Comparison of ENCODE assay signal across 8 mouse cellular contexts in genomic region chr11:51650261-51650660, GRCm38 (mm10). TPM values are rescaled to one million over a fixed set of nuclear protein-coding genes. Genes with fewer than 3 reads are reported as not detected.
DNase-seq lines count a peak whose midpoint lies in the region; ATAC-seq and TF ChIP-seq lines count a peak whose summit lies in the region.

No protein-coding gene starts in this region.

- H3K4me3 ChIP-seq in CH12.LX (replicated peaks in 1 of 3; ENCODE audit: low read depth in 2 of 3, low read length in 2 of 3, poor library complexity in 1 of 3), result peak overlapping the region; percentile 80 to 99 (median 80)
- H3K4me3 ChIP-seq in embryonic fibroblast, embryonic 13.5 days (ENCODE audit: insufficient read depth, low read length), result peak overlapping the region; percentile 59
- H3K4me3 ChIP-seq in limb, embryonic 11.5 days (ENCODE audit: low read depth, low read length), result peak overlapping the region; percentile 70
- H3K4me3 ChIP-seq in midbrain, postnatal 0 days (ENCODE audit: low read depth, low read length), result peak overlapping the region; percentile 65

- H3K9me3 ChIP-seq in CH12.LX (replicated peaks; ENCODE audit: low read length), result peaks cover 8% of the 10 kb centered on the region
- H3K9me3 ChIP-seq in limb, embryonic 11.5 days (ENCODE audit: control insufficient read depth, low read length), result no peaks in the 10 kb centered on the region
- no peaks in the 10 kb centered on the region for H3K9me3 ChIP-seq in midbrain, postnatal 0 days (ENCODE audit: low read length)

- H3K4me2 ChIP-seq in CH12.LX (ENCODE audit: insufficient read depth, low read depth, poor library complexity, severe bottlenecking), result peak overlapping the region; percentile 41
- H3K4me2 ChIP-seq in limb, embryonic 11.5 days (ENCODE audit: low read depth, severe bottlenecking), result peak overlapping the region; percentile 96
- peak overlapping the region; percentile 69 for H3K4me2 ChIP-seq in midbrain, postnatal 0 days (ENCODE audit: low read depth, low read length, poor library complexity, severe bottlenecking)

- peaks cover 31 to 48% of the 10 kb centered on the region in 2 experiments for H3K4me1 ChIP-seq in CH12.LX (ENCODE audit: control insufficient read depth in 1 of 2, insufficient read depth in 2 of 2)
- 0 out of 2 replicates have a peak, but pooled peaks cover 2% of the 10 kb centered on the region for H3K4me1 ChIP-seq in embryonic fibroblast, embryonic 13.5 days (ENCODE audit: control insufficient read depth, insufficient read depth, low read length)
- peaks cover 38% of the 10 kb centered on the region for H3K4me1 ChIP-seq in limb, embryonic 11.5 days (ENCODE audit: control insufficient read depth, insufficient read depth, low read length)
- peaks cover 6% of the 10 kb centered on the region; the same call in 1 of the 2 replicates for H3K4me1 ChIP-seq in midbrain, postnatal 0 days (ENCODE audit: insufficient read depth, low read length)

- peak overlapping the region; percentile 61 for H3K9ac ChIP-seq in CH12.LX (ENCODE audit: insufficient read depth, low read depth)
- H3K9ac ChIP-seq in limb, embryonic 11.5 days (ENCODE audit: low read length), result peak overlapping the region; percentile 79
- H3K9ac ChIP-seq in midbrain, postnatal 0 days (replicated peaks; ENCODE audit: low read length, poor library complexity, severe bottlenecking), result peak overlapping the region; percentile 61

- H3K36me3 ChIP-seq in CH12.LX (replicated peaks in 1 of 2; ENCODE audit: control insufficient read depth in 1 of 2, insufficient read depth in 1 of 2, low read length in 1 of 2), result peaks cover 4 to 31% of the 10 kb centered on the region in 2 experiments
- H3K36me3 ChIP-seq in limb, embryonic 11.5 days (ENCODE audit: control insufficient read depth, insufficient read depth, low read length), result no peaks in the 10 kb centered on the region
- H3K36me3 ChIP-seq in midbrain, postnatal 0 days (ENCODE audit: insufficient read depth, low read length), result no peaks in the 10 kb centered on the region

- 0 out of 2 replicates have a peak, but pooled peaks have one; percentile 20 for ATAC-seq in limb, embryonic 11.5 days (ENCODE audit: insufficient number of reproducible peaks, low FRiP score, low TSS enrichment, low read depth)
- ATAC-seq in midbrain, postnatal 0 days (ENCODE audit: low FRiP score), result peak; percentile 31

- dilution Hi-C loops in CH12.LX (cut with MboI; ENCODE audit: extremely low pct_ligation_motif_present, extremely low pct_unique_long_range_greater_than_20kb, low sequenced_read_pairs), result no loop called here

- no peak for TF ChIP-seq RAD21 in CH12.LX (IDR thresholded peaks at IDR 0.05; ENCODE audit: low read depth, low read length)

- DNase-seq in gastrocnemius, postnatal 10 days, result peak; percentile 39
- no peak for DNase-seq in gastrocnemius, adult 8-10 months (ENCODE audit: low spot score in 2 of 2)
- DNase-seq in CH12.LX (ENCODE audit: extremely low read depth), result no peak
- no peak for DNase-seq in limb, embryonic 11.5 days (ENCODE audit: low spot score)
- no peak for DNase-seq in midbrain, postnatal 0 days (ENCODE audit: low spot score)
- no peak for DNase-seq in urinary bladder, adult 18-20 months (ENCODE audit: low spot score in 2 of 2)
- no peak for DNase-seq in left cerebral cortex, postnatal 4 days

- no peak for TF ChIP-seq CTCF in CH12.LX (conservative IDR thresholded peaks at IDR 0.05 in 1 of 2, IDR thresholded peaks at IDR 0.05 in 1 of 2; ENCODE audit: low read depth in 2 of 2, low read length in 2 of 2)
- TF ChIP-seq CTCF in embryonic fibroblast, embryonic 13.5 days (IDR thresholded peaks at IDR 0.05; ENCODE audit: borderline replicate concordance, insufficient read depth, low read length), result no peak
- TF ChIP-seq CTCF in midbrain, postnatal 0 days (IDR thresholded peaks at IDR 0.05), result no peak

- WGBS in limb, embryonic 11.5 days, result 0% methylated on average over 30 of the region's 30 CpGs
- WGBS in midbrain, postnatal 0 days, result under 1% methylated on average over 22 of the region's 30 CpGs

- no peak for TF ChIP-seq POLR2A in CH12.LX (IDR thresholded peaks at IDR 0.05; ENCODE audit: low read depth, low read length)
- TF ChIP-seq POLR2A in embryonic fibroblast, embryonic 13.5 days (IDR thresholded peaks at IDR 0.05; ENCODE audit: low read depth, low read length), result no peak

- in situ Hi-C loops in CH12.LX (cut with MboI; ENCODE audit: low pct_ligation_motif_present, low pct_unique_long_range_greater_than_20kb, low sequenced_read_pairs), result no loop called here

- no peak for TF ChIP-seq EP300 in CH12.LX (IDR thresholded peaks at IDR 0.05; ENCODE audit: low read length)

- peaks cover 6% of the 10 kb centered on the region; the same call in 1 of the 2 replicates for H3K79me2 ChIP-seq in CH12.LX (replicated peaks; ENCODE audit: control insufficient read depth, extremely low read depth, insufficient read depth, poor library complexity, severe bottlenecking)

- intact Hi-C loops in left cerebral cortex, postnatal 4 days (cut with DNase I), result loop anchor here (5.0 kb wide), 1 partner anchor 37 kb away; the partner anchor contains the start of gene 0610009B22Rik

- H3K27me3 ChIP-seq in CH12.LX (replicated peaks), result no peaks in the 10 kb centered on the region
- H3K27me3 ChIP-seq in limb, embryonic 11.5 days (ENCODE audit: control insufficient read depth, insufficient read depth, low read length), result no peaks in the 10 kb centered on the region
- H3K27me3 ChIP-seq in midbrain, postnatal 0 days (ENCODE audit: insufficient read depth, low read length), result no peaks in the 10 kb centered on the region; the same call in 1 of the 2 replicates

- peak overlapping the region; percentile 12; the same call in 1 of the 2 replicates for H3K27ac ChIP-seq in CH12.LX (ENCODE audit: insufficient read depth, low read depth)
- H3K27ac ChIP-seq in embryonic fibroblast, embryonic 13.5 days (ENCODE audit: insufficient read depth, low read length), result no peak overlapping the region
- 0 out of 2 replicates have a peak overlapping the region, but pooled peaks have one; percentile 21 for H3K27ac ChIP-seq in limb, embryonic 11.5 days (replicated peaks; ENCODE audit: low read depth, low read length)
- peak overlapping the region; percentile 1; the same call in 1 of the 2 replicates for H3K27ac ChIP-seq in midbrain, postnatal 0 days (ENCODE audit: low read depth, low read length)

RNA-seq across cellular contexts. Expression of gene N4bp3, which starts 0.4 kb away (rescaled TPM):
- total RNA-seq in gastrocnemius, postnatal 10 days (2021), result 10 to 100 TPM; 12.2 to 15.7 TPM
- 1 to 10 TPM; 2.0 to 3.1 (median 2.5) TPM for total RNA-seq in gastrocnemius, adult 8-10 months (2022)
- total RNA-seq in CH12.LX (2012; rRNA removed), result 19.7 and 21.2 TPM in 2 replicates
- total RNA-seq in CH12.LX (2014; rRNA removed), result 17.8 and 19.1 TPM in 2 replicates
- polyA plus RNA-seq in CH12.LX (2012; ENCODE audit: insufficient read length, low read depth), result 22.1 and 25.4 TPM in 2 replicates
- 0.35 and 1.8 TPM in 2 replicates for polyA plus RNA-seq in embryonic fibroblast, embryonic 13.5 days (2011; ENCODE audit: insufficient read length, low read depth, missing spikeins)
- polyA plus RNA-seq in limb, embryonic 11.5 days (2014; fragmentation: Nextera tagmentation; extraction: Ambion mirVana), result 14.3 and 18.2 TPM in 2 replicates
- 36.7 and 41.2 TPM in 2 replicates for total RNA-seq in midbrain, postnatal 0 days (2014; rRNA removed)
- polyA plus RNA-seq in midbrain, postnatal 0 days (2015; fragmentation: Nextera tagmentation; extraction: Ambion mirVana), result 24.7 and 26.8 TPM in 2 replicates
- 10 to 100 TPM; 15.1 to 16.0 TPM for total RNA-seq in left cerebral cortex, postnatal 4 days (2021)

RNA-seq across cellular contexts. Expression of gene D930048N14Rik, which starts 0.5 kb away (rescaled TPM):
- 1 to 10 TPM in 1 of 2 experiments, under 1 TPM in 1; 0.52 to 1.1 TPM for total RNA-seq in gastrocnemius, postnatal 10 days (2021)
- under 1 TPM in 3 of 4 experiments, not detected in 1; 0.15 to 0.19 (median 0.19) TPM for total RNA-seq in gastrocnemius, adult 8-10 months (2022)
- total RNA-seq in CH12.LX (2012; rRNA removed) (1.3 and 1.5 TPM in 2 replicates), CH12.LX (2014; rRNA removed) (0.32 and 0.38 TPM in 2 replicates)
- polyA plus RNA-seq in CH12.LX (2012; ENCODE audit: insufficient read length, low read depth), result 0.78 and 0.81 TPM in 2 replicates
- polyA plus RNA-seq in embryonic fibroblast, embryonic 13.5 days (2011; ENCODE audit: insufficient read length, low read depth, missing spikeins), result 0.30 and 0.52 TPM in 2 replicates
- 2.4 and 2.5 TPM in 2 replicates for polyA plus RNA-seq in limb, embryonic 11.5 days (2014; fragmentation: Nextera tagmentation; extraction: Ambion mirVana)
- total RNA-seq in midbrain, postnatal 0 days (2014; rRNA removed), result 1.0 and 1.4 TPM in 2 replicates
- 1.2 and 1.3 TPM in 2 replicates for polyA plus RNA-seq in midbrain, postnatal 0 days (2015; fragmentation: Nextera tagmentation; extraction: Ambion mirVana)
- 1 to 10 TPM; 1.1 to 1.2 TPM for total RNA-seq in left cerebral cortex, postnatal 4 days (2021)

RNA-seq across cellular contexts. Expression of gene Rmnd5b, which starts 14.6 kb away (rescaled TPM):
- total RNA-seq in gastrocnemius, postnatal 10 days (2021), result 10 to 100 TPM; 16.2 to 17.9 TPM
- 10 to 100 TPM; 10.5 to 13.0 (median 12.3) TPM for total RNA-seq in gastrocnemius, adult 8-10 months (2022)
- total RNA-seq in CH12.LX (2012; rRNA removed), result 46.6 and 46.7 TPM in 2 replicates
- total RNA-seq in CH12.LX (2014; rRNA removed), result 39.0 and 41.1 TPM in 2 replicates
- 59.5 and 60.2 TPM in 2 replicates for polyA plus RNA-seq in CH12.LX (2012; ENCODE audit: insufficient read length, low read depth)
- polyA plus RNA-seq in embryonic fibroblast, embryonic 13.5 days (2011; ENCODE audit: insufficient read length, low read depth, missing spikeins), result 17.5 and 20.0 TPM in 2 replicates
- 38.1 and 40.8 TPM in 2 replicates for polyA plus RNA-seq in limb, embryonic 11.5 days (2014; fragmentation: Nextera tagmentation; extraction: Ambion mirVana)
- 70.1 and 93.9 TPM in 2 replicates for total RNA-seq in midbrain, postnatal 0 days (2014; rRNA removed)
- polyA plus RNA-seq in midbrain, postnatal 0 days (2015; fragmentation: Nextera tagmentation; extraction: Ambion mirVana), result 66.0 and 72.7 TPM in 2 replicates
- total RNA-seq in left cerebral cortex, postnatal 4 days (2021), result 10 to 100 TPM; 41.4 to 47.5 TPM

RNA-seq across cellular contexts. Expression of gene Nhp2, which starts 30.7 kb away (rescaled TPM):
- 10 to 100 TPM; 37.4 to 39.1 TPM for total RNA-seq in gastrocnemius, postnatal 10 days (2021)
- 10 to 100 TPM; 23.0 to 28.1 (median 25.8) TPM for total RNA-seq in gastrocnemius, adult 8-10 months (2022)
- total RNA-seq in CH12.LX (2012; rRNA removed) (489 and 641 TPM in 2 replicates), CH12.LX (2014; rRNA removed) (649 and 722 TPM in 2 replicates)
- 847 and 914 TPM in 2 replicates for polyA plus RNA-seq in CH12.LX (2012; ENCODE audit: insufficient read length, low read depth)
- polyA plus RNA-seq in embryonic fibroblast, embryonic 13.5 days (2011; ENCODE audit: insufficient read length, low read depth, missing spikeins), result 61.2 and 70.9 TPM in 2 replicates
- polyA plus RNA-seq in limb, embryonic 11.5 days (2014; fragmentation: Nextera tagmentation; extraction: Ambion mirVana), result 180 and 181 TPM in 2 replicates
- total RNA-seq in midbrain, postnatal 0 days (2014; rRNA removed), result 36.6 and 60.3 TPM in 2 replicates
- polyA plus RNA-seq in midbrain, postnatal 0 days (2015; fragmentation: Nextera tagmentation; extraction: Ambion mirVana), result 88.4 and 96.1 TPM in 2 replicates
- total RNA-seq in left cerebral cortex, postnatal 4 days (2021), result 10 to 100 TPM; 60.2 to 60.4 TPM

RNA-seq across cellular contexts. Expression of gene 0610009B22Rik, which starts 38.4 kb away (rescaled TPM):
- 10 to 100 TPM; 29.0 to 30.5 TPM for total RNA-seq in gastrocnemius, postnatal 10 days (2021)
- 10 to 100 TPM; 45.1 to 53.9 (median 49.0) TPM for total RNA-seq in gastrocnemius, adult 8-10 months (2022)
- total RNA-seq in CH12.LX (2012; rRNA removed) (41.8 and 45.1 TPM in 2 replicates), CH12.LX (2014; rRNA removed) (68.1 and 68.5 TPM in 2 replicates)
- polyA plus RNA-seq in CH12.LX (2012; ENCODE audit: insufficient read length, low read depth), result 28.8 and 34.6 TPM in 2 replicates
- 30.8 and 31.2 TPM in 2 replicates for polyA plus RNA-seq in embryonic fibroblast, embryonic 13.5 days (2011; ENCODE audit: insufficient read length, low read depth, missing spikeins)
- 89.1 and 95.4 TPM in 2 replicates for polyA plus RNA-seq in limb, embryonic 11.5 days (2014; fragmentation: Nextera tagmentation; extraction: Ambion mirVana)
- 22.7 and 31.8 TPM in 2 replicates for total RNA-seq in midbrain, postnatal 0 days (2014; rRNA removed)
- polyA plus RNA-seq in midbrain, postnatal 0 days (2015; fragmentation: Nextera tagmentation; extraction: Ambion mirVana), result 81.9 and 83.4 TPM in 2 replicates
- total RNA-seq in left cerebral cortex, postnatal 4 days (2021), result 10 to 100 TPM; 25.8 to 27.1 TPM

Comparison
In these comparisons a context has a peak if more than half of its experiments do, and no peak if none do; other contexts are left out.
1. H3K4me2 ChIP-seq: peak in every context shown above with its lines; median percentile 96 in limb, embryonic 11.5 days; 69 in midbrain, postnatal 0 days; 41 in CH12.LX.